Mouse (Mus musculus): ENCODE measurements around the gene Sntg2. TPM values are rescaled to one million over a fixed set of nuclear protein-coding genes. Genes with fewer than 3 reads are reported as not detected.

Sntg2 gene
- total and polyA plus RNA-seq, 3 experiments: not detected

DNA sequence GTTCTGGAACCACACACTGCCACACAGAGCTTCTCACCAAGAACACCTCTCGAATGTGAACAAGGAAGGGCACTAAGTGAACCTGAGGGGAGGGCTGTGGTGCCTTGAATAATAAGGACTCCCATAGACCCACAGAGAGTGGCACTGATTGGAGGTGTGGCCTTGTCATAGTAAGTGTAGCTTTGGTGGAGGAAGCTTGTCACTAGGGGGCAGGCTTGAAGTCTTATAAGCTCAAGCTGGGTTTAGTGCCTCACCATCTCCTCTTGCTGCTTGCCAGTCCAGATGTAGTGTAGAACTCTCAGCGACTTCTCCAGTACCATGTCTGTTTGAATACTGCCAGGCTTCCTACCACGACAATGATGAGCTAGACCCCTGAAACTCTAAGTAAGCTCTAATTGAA, 231.1 kb downstream of the Sntg2 start:
- Histone ChIP-seq H3K4me3 (ENCODE audit: low read depth, low read length) (no peak overlapping the region), H3K36me3 (replicated peaks) (no peaks in the 10 kb centered on the region), H3K9me3 (replicated peaks) (peaks cover 48% of the 10 kb centered on the region), H3K4me1 (ENCODE audit: insufficient read depth, low read depth, low read length) (no peaks in the 10 kb centered on the region), H3K27me3 (ENCODE audit: insufficient read depth, low read length) (no peaks in the 10 kb centered on the region)
- no peak for TF ChIP-seq GATA1 (IDR thresholded peaks at IDR 0.05; ENCODE audit: borderline replicate concordance, low read length)
- TF ChIP-seq GATA2 (IDR thresholded peaks at IDR 0.05; ENCODE audit: borderline replicate concordance, low read depth, low read length): no peak
- no peak for TF ChIP-seq CTCF (IDR thresholded peaks at IDR 0.05; ENCODE audit: low read depth, low read length)
- TF ChIP-seq TAL1 (conservative IDR thresholded peaks at IDR 0.05; ENCODE audit: low read depth, low read length): no peak
- no peak for TF ChIP-seq POLR2AphosphoS5 (IDR thresholded peaks at IDR 0.05; ENCODE audit: insufficient replicate concordance, low read depth, low read length)
- DNase-seq (ENCODE audit: low spot score): no peak
- ATAC-seq (ENCODE audit: extremely low read depth, insufficient number of reproducible peaks, low FRiP score, poor library complexity, severe bottlenecking): no peak

- Histone ChIP-seq H3K4me1 (ENCODE audit: insufficient read depth, low read depth, low read length) (no peaks in the 10 kb centered on the region), H3K4me3 (ENCODE audit: low read depth, low read length) (no peak within 1 kb of the TSS), H3K9me3 (replicated peaks) (peaks cover 36% of the 10 kb centered on the region), H3K27me3 (ENCODE audit: insufficient read depth, low read length) (no peaks in the 10 kb centered on the region), H3K36me3 (replicated peaks) (no peaks in the 10 kb centered on the region)
- TF ChIP-seq GATA1 (IDR thresholded peaks at IDR 0.05; ENCODE audit: borderline replicate concordance, low read length) (no peak), TAL1 (conservative IDR thresholded peaks at IDR 0.05; ENCODE audit: low read depth, low read length) (no peak), GATA2 (IDR thresholded peaks at IDR 0.05; ENCODE audit: borderline replicate concordance, low read depth, low read length) (no peak), POLR2AphosphoS5 (IDR thresholded peaks at IDR 0.05; ENCODE audit: insufficient replicate concordance, low read depth, low read length) (no peak), CTCF (IDR thresholded peaks at IDR 0.05; ENCODE audit: low read depth, low read length) (no peak)
- no peak for DNase-seq (ENCODE audit: low spot score)
- ATAC-seq (ENCODE audit: extremely low read depth, insufficient number of reproducible peaks, low FRiP score, poor library complexity, severe bottlenecking): no peak
These were observed 240.7 kb downstream of the Sntg2 start, which contains the start of gene Tpo for GRCm38 (mm10) chr12:30132524-30132923. Gene Tpo, minus strand, starts transcription at chr12:30132624.

DNA sequence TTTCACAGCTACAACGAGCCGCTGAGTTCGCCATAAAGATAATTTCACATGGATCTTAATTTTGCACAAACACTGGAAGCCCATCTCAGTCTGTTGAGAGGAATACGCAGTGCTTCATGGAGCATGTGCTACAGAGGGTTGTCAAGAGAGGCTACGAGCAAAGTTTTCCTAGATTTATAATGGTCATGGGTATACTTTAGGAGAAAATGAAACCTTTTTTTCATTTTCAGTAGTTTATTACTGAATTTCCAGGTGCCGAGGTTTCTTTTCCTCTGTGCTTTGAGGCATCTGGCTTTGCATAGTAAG, 243.8 kb downstream of the Sntg2 start:
- DNase-seq (ENCODE audit: low spot score) (no peak), ATAC-seq (ENCODE audit: extremely low read depth, insufficient number of reproducible peaks, low FRiP score, poor library complexity, severe bottlenecking) (no peak)
- H3K4me3 ChIP-seq (ENCODE audit: low read depth, low read length): no peak overlapping the region
- peaks cover 32% of the 10 kb centered on the region for H3K9me3 ChIP-seq (replicated peaks)
- H3K36me3 ChIP-seq (replicated peaks): no peaks in the 10 kb centered on the region
- TF ChIP-seq GATA2 (IDR thresholded peaks at IDR 0.05; ENCODE audit: borderline replicate concordance, low read depth, low read length): no peak
- TF ChIP-seq POLR2AphosphoS5 (IDR thresholded peaks at IDR 0.05; ENCODE audit: insufficient replicate concordance, low read depth, low read length): no peak
- no peak for TF ChIP-seq TAL1 (conservative IDR thresholded peaks at IDR 0.05; ENCODE audit: low read depth, low read length)
- no peak for TF ChIP-seq GATA1 (IDR thresholded peaks at IDR 0.05; ENCODE audit: borderline replicate concordance, low read length)
- no peak for TF ChIP-seq CTCF (IDR thresholded peaks at IDR 0.05; ENCODE audit: low read depth, low read length)
- no peaks in the 10 kb centered on the region for H3K27me3 ChIP-seq (ENCODE audit: insufficient read depth, low read length)
- no peaks in the 10 kb centered on the region for H3K4me1 ChIP-seq (ENCODE audit: insufficient read depth, low read depth, low read length)

GRCm38 (mm10) chr12:30128561-30129410, 244.4 kb downstream of the Sntg2 start:
- Histone ChIP-seq H3K4me3 (ENCODE audit: low read depth, low read length) (no peak overlapping the region), H3K9me3 (replicated peaks) (peaks cover 36% of the 10 kb centered on the region), H3K27me3 (ENCODE audit: insufficient read depth, low read length) (no peaks in the 10 kb centered on the region), H3K4me1 (ENCODE audit: insufficient read depth, low read depth, low read length) (no peaks in the 10 kb centered on the region), H3K36me3 (replicated peaks) (no peaks in the 10 kb centered on the region)
- TF ChIP-seq GATA1 (IDR thresholded peaks at IDR 0.05; ENCODE audit: borderline replicate concordance, low read length): no peak
- TF ChIP-seq TAL1 (conservative IDR thresholded peaks at IDR 0.05; ENCODE audit: low read depth, low read length): no peak
- DNase-seq (ENCODE audit: low spot score) (no peak), ATAC-seq (ENCODE audit: extremely low read depth, insufficient number of reproducible peaks, low FRiP score, poor library complexity, severe bottlenecking) (no peak)

Other genes starting within 250 kb of the Sntg2 start
- not detected in 2 replicates for gene Tpo, start 240.8 kb downstream of the Sntg2 start, total RNA-seq (2014; fragmentation: Nextera tagmentation)
- gene Tpo, start 240.8 kb downstream of the Sntg2 start, total RNA-seq (2017): 0.05 TPM in 1 of 2 replicates, not detected in the other
- gene Tpo, start 240.8 kb downstream of the Sntg2 start, polyA plus RNA-seq (2012): not detected in 2 replicates
- gene Tmem18, start 211.1 kb upstream of the Sntg2 start, total RNA-seq (2014; fragmentation: Nextera tagmentation): 44.9 and 55.6 TPM in 2 replicates
- 54.6 and 56.5 TPM in 2 replicates for gene Tmem18, start 211.1 kb upstream of the Sntg2 start, total RNA-seq (2017)
- 2.3 and 3.4 TPM in 2 replicates for gene Tmem18, start 211.1 kb upstream of the Sntg2 start, polyA plus RNA-seq (2012)